Mouse (Mus musculus) left cerebral cortex, postnatal 36 days (tissue): ENCODE results near the gene Jam2. TPM values are rescaled to one million over a fixed set of nuclear protein-coding genes. Genes with fewer than 3 reads are reported as not detected.

Experiments
- DNase-seq, 2 experiments: peaks; one replicate each; pipeline ENCODE4 v3.0.0; 2021 to 2022; ENCODE audit warnings: low spot score in 2 of 2, mixed read lengths in 1 of 2
- intact Hi-C: fragments of 180-260 bp; cut with DNase I; formaldehyde crosslinking; loops from one replicate; pipeline ENCODE4 v1.15.1; 2025
- total RNA-seq, 2 experiments: library from RNA; stranded (reverse); gene quantifications; 2 replicates each; pipeline ENCODE4 v1.2.3; 2021

Gene Jam2
- total RNA-seq, 2 experiments from 2014 or later = 25.3 TPM

GRCm38 (mm10) chr16:84778431-84778830 lies 4.5 kb downstream of the Jam2 start:
- intact Hi-C loops = no loop called here

DNA sequence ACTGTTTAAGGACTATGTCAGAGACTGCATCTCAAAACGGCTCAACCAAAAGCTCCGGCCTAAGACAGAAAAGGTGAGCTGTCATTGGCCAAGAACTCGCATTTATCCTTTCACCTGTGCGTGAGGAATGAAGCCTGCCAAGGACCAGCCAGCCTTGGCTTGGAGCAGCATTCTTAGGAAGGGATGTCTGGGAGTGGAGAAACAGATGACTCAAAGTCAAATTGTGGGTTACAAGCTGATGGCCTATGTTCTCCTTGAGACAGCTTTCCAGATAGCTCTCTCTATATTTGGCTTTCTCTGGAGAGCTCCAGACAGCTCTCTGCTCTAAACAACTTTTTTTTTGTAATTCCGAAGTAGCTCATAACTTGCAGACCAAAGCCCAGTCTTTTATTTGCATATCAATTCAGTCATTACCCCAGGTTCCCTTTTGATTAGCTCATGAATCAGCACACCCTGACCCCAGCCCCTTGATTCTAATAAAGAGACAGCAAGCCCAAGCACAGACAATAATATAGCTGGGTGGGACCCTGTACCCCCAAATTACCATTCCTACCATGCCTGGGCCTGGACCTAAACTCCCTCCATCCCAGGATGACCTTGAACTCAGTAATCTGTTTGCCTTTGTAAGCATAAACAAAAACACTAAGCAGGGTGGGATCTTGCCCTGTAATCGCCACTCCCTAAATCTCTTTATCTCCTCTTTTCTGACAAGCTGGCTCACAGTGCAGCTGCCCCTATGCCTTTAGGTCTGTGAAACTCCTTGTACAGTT lies 5.1 kb downstream of the Jam2 start:
- intact Hi-C loops = no loop called here
- DNase-seq = no peak

More at GRCm38 (mm10) chr16:84778431-84778830, 4.5 kb downstream of the Jam2 start:
- DNase-seq = no peak

- intact Hi-C loops = no loop called here
- DNase-seq = no peak
Measured at GRCm38 (mm10) chr16:84779718-84780117, 5.8 kb downstream of the Jam2 start.

DNA sequence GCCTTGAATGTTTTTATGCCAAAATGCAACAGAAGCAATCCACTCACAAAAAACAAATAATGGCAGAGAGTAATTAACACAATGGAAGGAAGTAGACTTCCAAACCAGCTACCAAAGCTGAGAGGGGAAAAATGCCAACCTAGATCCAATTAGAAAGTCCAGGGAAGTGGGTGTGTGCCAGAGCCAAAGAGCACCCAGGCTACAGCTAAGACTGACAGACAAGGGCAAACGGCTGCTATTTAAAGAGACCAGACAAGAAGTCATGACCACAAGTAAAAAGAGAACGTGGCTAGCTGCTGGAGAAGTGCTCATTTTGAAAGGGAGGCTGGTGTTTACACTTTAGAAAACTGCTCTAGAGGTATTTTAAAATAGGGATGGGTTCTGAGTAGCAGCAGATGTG lies 9.4 kb downstream of the Jam2 start:
- no peak for DNase-seq
- intact Hi-C loops = no loop called here

DNA sequence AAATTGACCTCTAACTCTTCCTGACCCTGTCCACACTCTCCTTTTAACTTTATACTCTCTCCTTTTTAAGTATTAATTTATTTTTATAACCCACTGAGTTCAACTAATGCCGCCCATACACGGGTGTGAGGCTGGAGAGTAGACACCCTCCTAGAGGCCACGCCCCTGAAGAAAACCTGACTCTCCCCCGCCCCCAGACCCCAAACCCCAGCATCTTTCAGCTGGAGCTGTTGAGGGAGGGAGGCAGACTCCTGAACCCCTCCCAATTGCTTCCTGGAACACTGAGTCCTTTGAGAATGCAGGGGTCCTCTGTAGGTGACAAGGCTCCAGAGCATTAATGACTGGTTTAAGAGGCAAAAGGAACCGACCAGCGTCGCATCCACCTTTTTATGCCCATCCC lies 11.0 kb downstream of the Jam2 start:
- intact Hi-C loops = no loop called here
- DNase-seq = no peak

DNA sequence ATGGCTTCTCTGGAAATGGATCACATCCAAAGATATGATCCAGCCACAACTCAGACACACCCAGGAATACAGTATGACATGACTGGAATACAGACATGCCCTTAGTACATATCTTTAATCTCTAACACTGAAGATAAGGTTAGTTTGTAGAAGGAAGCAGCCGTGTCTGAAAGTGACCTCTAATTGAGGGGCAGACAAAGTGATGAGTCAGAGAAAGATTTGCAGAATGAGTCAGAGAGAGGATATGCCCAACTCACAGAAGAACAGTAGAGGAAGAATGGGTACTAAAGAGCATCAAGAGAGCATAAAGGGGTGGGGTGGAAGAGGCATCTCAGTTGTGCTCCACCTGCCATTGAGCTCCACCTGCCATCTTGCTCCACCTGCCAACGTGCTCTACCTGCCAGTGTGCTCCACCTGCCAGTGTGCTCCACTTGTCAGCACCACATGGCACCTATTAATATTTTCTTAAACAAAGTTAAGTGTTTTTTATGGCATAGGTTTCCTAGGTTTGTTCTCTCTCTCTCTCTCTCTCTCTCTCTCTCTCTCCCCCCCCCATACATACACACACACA lies 16.8 kb downstream of the Jam2 start:
- intact Hi-C loops = no loop called here
- DNase-seq = no peak

DNA sequence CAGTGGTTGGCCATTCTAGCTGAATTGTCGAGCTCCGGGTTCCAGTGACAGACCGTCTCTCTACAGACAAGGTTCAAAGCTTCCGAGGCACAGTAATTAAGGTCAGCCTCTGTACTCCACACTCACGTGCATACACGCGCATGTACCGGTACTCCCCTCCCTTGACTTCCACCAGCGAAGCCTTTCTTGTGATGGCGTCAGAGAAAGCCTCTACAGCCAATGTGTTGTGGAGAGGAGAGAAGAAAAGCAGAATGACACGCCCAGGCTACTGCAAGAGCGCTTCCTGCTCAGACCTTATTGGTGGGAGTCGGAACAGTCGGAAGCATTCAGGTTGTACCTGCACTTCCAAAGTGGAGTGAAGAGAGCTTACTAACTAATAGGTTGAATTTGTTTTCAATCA lies 19.5 kb downstream of the Jam2 start:
- intact Hi-C loops = no loop called here
- no peak for DNase-seq

DNA sequence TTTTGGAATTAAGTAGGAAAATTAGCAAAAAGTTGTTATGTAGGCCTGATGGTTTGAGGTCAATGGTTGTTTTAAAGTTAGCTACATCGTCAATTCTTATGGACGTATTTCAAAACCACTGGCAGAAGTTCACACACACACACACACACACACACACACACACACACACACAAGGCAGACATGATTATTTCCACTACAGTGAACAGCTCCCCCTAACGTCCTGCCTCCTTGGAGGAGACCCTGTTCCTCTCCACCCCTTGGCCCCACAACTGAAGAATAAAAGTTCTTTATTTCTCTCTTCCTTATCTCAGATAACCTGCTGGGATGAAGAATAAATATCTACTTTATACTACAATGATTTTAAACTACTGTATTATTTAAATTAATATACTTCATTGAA lies 21.4 kb downstream of the Jam2 start:
- no peak for DNase-seq
- intact Hi-C loops = no loop called here

GRCm38 (mm10) chr16:84796678-84797077 lies 22.8 kb downstream of the Jam2 start:
- DNase-seq = no peak
- intact Hi-C loops = no loop called here

DNA sequence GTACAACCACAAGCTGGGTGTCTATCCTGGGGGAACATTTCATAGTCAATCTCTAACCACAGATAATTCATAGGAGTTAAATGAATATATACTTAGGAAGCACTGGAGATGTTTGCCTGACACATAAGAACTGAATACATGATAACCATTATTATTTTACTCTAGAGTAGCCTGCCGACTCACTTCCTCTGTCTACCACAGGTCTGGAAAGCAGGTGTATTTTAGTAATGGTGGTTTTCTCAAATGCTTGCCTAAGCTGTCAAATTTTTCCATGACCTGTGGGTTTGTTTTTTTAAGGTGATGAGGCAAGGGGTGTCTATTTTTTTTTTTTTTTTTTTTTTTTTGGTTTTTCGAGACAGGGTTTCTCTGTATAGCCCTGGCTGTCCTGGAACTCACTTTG lies 26.1 kb downstream of the Jam2 start:
- no peak for DNase-seq
- intact Hi-C loops = no loop called here

GRCm38 (mm10) chr16:84802217-84802616 lies 28.3 kb downstream of the Jam2 start:
- no peak for DNase-seq
- intact Hi-C loops = no loop called here

DNA sequence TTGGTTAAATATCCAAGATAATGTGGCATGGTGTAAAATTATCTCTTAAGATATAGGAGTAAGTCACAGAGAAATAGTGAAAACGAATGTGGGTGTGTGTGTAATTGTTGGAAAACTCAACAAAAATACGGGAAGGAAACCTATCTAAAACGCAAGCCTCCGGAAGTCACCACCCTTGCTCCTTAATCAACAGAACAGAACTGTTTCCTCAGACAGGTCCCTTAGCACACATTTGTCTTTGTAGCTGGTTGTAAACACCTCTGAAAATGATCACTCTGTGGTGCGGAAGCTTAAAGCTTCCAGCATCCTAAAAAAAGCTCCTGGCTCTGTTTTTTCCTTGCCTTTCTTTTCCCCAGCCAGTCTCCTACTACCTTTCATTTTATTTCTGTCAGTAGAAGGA lies 30.9 kb downstream of the Jam2 start:
- intact Hi-C loops = no loop called here
- no peak for DNase-seq

DNA sequence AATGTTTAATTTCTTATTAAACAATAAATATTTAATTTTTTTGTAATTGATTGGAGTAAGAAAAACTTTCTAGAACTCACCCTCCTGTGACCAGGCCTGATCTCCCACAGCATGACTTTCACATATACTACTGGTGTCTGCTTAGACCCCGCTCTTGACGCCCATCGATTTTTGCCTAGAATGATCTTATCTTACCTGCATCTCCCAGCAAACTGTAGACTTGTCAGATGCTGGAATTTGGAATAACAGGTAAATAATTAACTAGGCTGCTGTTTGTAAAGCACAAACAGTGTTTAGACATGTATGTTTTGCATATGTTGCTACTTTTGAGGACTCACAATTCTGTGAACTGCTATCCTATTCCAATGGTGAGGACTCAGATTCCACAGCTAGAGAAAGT lies 32.3 kb downstream of the Jam2 start:
- DNase-seq = no peak
- intact Hi-C loops = no loop called here

DNA sequence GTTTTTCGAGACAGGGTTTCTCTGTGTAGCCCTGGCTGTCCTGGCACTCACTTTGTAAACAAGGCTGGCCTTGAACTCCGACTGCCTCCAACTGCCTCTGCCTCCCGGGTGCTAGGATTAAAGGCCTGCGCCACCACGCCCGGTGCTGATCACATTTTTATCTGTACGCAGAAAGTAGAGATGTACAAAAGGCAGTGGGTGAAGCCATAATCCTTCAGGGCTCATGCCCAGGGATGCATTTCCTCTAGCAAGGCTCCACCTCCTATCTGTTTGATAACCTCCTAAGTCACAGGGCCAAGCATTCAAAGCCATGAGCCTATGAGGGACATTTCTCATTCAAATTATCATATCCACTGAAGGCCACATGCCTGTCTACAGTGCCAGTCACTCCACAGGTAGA lies 34.0 kb downstream of the Jam2 start:
- intact Hi-C loops = no loop called here
- DNase-seq = no peak

- intact Hi-C loops = no loop called here
- no peak for DNase-seq
Measured at GRCm38 (mm10) chr16:84810254-84810653, 36.3 kb downstream of the Jam2 start.

GRCm38 (mm10) chr16:84813852-84814251 lies 39.9 kb downstream of the Jam2 start:
- intact Hi-C loops = loop anchor here (2.0 kb wide), 1 partner anchor 39 kb away; the partner anchor contains the start of gene Jam2
- DNase-seq = no peak

DNA sequence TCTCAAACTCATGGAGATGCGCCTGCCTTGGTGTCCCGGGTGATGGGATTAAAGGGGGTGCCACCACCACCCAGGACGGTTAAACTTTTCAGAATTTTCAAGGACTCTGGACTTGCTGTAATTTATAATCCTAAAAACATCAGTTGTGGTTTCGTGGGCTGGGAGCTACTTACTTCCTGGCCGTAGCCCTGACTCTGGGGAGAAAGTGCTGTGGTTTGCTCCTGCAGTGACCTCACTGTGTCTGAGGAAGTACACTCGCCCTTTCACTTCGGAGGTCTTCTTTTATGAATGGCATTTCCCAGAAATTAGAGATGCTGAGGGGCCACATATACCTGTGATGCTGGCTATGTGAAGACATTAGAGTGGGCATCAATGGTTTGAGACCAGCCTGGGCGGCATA lies 40.6 kb downstream of the Jam2 start:
- intact Hi-C loops = loop anchor here (2.0 kb wide), 1 partner anchor 40 kb away; the partner anchor contains the start of gene Jam2
- DNase-seq = no peak

- intact Hi-C loops = no loop called here
- no peak for DNase-seq
Measured at GRCm38 (mm10) chr16:84817423-84817822, 43.5 kb downstream of the Jam2 start.

- no peak for DNase-seq
- intact Hi-C loops = no loop called here
Measured at GRCm38 (mm10) chr16:84825009-84825408, 51.1 kb downstream of the Jam2 start.

- intact Hi-C loops = loop anchor here (5.0 kb wide), 1 partner anchor 94 kb away; the partner anchor contains the start of gene Mrpl39
- no peak for DNase-seq
Measured at GRCm38 (mm10) chr16:84831696-84832095, 57.8 kb downstream of the Jam2 start.

DNA sequence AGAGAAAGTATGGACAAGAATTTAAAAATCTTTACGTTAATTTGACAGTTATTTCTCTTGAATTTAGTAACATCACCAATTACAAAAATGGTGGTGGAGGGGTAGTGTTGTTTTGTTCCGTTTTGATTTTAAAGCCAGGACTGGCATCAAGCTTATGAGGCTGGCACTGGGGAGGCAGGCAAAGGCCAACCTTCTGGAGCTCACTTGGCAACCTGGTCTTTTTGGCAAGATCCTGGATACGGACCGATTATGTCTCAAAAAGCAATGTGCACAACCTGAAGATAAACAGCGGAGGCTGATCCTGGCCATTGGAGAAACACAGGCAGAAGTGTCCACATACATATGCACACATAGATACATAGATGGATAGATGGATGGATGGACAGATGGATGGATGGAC lies 58.8 kb downstream of the Jam2 start:
- DNase-seq = no peak
- intact Hi-C loops = loop anchor here (5.0 kb wide), 1 partner anchor 95 kb away; the partner anchor contains the start of gene Mrpl39
